Mouse (Mus musculus) induced T-regulatory cell, adult 2 months (primary cell): Measurements from ENCODE around the gene Mettl9.

Source experiments
- DNase-seq: peaks from one replicate; pipeline ENCODE4 v3.0.0-alpha.2; 2012; ENCODE audit warnings: low read depth

The Mettl9 gene

GRCm38 (mm10) chr7:121044251-121044650 is 10.0 kb downstream of the Mettl9 start:
- no peak for DNase-seq

DNA sequence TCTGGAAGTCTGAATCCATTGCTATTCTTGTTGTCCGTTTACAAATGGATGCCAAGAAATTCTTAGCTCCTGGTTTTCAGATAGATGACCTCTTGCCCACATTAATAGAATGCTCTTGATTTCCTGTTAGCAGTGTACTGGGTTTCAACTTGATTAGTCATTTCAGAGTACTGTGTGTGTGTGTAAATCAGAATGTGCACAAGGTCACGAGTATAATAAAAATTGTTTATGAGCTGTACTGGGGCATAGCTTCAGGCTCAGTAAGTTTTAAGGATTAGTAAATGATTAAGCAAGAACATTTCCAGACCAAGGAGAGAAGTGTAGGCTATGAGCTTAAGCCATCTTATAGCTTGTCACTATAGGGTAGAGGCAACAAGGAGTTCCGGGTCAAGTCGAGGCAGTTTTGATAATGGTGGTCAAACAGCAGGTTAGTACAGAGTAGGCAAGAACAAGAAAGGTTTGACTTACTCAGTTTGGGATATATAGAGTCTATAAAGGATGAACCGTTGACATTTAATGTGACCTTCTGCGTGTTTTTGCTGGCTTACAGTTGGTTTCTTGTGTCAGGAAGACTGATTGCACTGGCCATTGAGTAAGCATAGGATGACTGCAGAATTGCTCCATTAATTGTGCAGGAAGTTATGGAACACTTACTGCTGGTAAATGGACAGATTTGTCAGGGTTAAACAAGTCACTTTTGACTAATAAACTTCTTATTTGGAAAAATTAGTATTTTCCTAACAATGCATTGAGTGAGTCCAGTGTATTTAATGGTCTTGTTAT is 11.6 kb downstream of the Mettl9 start:
- no peak for DNase-seq

DNA sequence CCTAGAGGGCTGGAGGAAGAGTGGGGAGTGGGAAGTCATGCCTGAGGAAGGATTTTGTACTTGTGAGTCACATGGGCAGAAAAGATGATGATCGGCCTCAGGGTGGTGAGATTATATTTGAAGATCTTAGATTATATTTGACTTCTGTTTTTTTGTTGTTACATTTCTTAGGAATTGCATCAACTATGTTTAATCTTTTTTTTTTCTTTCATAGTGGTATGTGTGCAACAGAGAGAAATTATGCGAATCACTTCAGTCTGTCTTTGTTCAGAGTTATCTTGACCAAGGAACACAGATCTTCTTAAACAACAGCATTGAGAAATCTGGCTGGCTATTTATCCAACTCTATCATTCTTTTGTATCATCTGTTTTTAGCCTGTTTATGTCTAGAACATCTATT is 13.4 kb downstream of the Mettl9 start:
- no peak for DNase-seq

DNA sequence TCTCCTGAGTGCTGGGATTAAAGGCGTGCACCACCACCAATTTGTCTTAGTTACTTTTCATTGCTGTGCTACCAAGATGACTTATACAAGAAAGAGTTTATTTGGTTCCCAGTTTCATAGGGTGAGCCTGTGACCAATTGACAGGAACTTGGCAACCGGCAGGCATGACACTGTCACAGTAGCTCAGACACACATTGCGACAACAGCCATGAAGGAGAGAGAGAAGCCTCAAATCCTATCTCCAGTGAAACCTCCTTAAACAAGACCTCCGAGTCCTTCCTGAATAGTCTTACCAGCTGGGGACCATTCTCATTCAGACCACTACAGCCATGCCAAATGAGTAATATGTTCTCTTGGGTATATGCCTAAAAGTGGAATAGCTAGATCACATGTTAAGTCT is 18.8 kb downstream of the Mettl9 start:
- no peak for DNase-seq

- peak; percentile 21 for DNase-seq
Measured at GRCm38 (mm10) chr7:121059477-121060218, 25.4 kb downstream of the Mettl9 start.

GRCm38 (mm10) chr7:121064309-121064708 is 30.1 kb downstream of the Mettl9 start:
- peak; percentile 55 for DNase-seq

- no peak for DNase-seq
Measured at GRCm38 (mm10) chr7:121071276-121071675, 37.0 kb downstream of the Mettl9 start.

DNA sequence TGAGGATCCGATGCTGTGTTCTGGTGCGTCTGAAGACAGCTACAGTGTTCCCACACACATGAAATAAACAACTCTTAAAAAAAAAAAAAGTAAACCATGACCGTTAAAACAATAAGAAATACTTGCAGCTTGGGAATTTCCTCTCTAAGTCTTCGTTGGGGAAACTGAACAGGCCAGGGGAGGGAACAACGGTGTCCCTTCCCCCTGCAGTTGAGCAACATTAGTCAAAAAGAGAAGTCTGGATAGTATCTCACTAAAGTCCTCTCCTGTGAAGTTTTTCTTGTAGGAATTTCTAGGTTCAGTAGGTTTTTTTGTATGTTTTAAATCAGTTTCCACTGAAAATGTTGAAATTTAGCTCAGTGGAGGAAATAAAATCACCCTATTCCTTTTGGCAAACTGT is 38.3 kb downstream of the Mettl9 start:
- no peak for DNase-seq

GRCm38 (mm10) chr7:121074281-121074680 is 40.0 kb downstream of the Mettl9 start, which contains the start of gene Igsf6:
TSS of gene Igsf6 (minus strand) at chr7:121074572.
- no peak for DNase-seq

DNA sequence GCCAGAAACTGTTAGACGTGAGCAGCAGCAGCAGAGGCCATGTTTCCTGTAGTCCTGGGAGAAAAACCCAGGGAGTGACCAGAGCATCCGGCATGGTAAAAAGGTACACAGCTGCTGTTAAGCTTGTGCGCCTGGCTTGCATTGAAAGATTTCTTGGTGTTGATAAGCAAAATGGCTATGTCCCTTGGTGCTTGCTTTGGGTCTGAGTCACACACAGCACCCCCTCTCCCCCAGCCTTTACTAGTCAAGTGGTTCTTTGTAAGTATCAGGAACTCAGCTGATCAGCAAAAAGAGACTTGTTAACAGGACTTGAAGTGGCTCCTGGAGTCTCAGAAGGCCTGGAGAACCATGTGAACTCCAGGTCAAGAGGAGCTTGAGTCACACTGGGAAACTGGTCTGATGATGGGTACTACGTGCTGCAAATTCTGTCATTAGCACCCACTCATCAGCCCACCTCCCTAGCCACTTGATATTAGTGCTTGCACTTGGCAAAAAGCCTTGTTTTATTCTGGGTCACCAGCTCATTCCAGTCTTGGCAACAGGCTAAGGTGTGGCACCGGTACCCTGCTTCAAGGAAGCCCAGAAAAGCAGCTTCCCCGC is 40.7 kb downstream of the Mettl9 start:
- no peak for DNase-seq

GRCm38 (mm10) chr7:121075416-121075815 is 41.2 kb downstream of the Mettl9 start:
- DNase-seq: no peak

- no peak for DNase-seq
Measured at GRCm38 (mm10) chr7:121077311-121077710, 43.1 kb downstream of the Mettl9 start.

DNA sequence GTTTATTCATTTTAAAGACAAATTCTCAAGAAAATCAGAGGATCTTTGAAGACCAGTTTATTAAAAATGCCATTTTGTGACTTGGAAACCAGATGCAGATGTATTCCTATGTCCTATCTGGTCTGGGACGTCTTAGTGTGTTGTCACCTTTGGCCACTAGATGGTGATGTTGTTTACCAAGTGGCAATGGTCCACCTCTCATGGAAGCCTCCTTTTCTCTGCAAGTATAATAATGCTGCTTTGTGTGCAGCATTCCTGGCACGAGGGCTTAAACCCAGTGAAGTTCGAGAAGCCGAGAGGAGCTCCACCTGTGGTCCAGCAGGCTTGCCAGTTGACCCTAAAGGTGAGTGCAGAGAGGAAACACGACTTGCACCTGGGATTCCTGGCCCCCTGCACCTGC is 43.6 kb downstream of the Mettl9 start:
- DNase-seq: peak; percentile 55

GRCm38 (mm10) chr7:121081350-121081749 is 47.1 kb downstream of the Mettl9 start, which contains the start of gene Otoa:
TSS of gene Otoa (plus strand) at chr7:121081650.
- no peak for DNase-seq

DNA sequence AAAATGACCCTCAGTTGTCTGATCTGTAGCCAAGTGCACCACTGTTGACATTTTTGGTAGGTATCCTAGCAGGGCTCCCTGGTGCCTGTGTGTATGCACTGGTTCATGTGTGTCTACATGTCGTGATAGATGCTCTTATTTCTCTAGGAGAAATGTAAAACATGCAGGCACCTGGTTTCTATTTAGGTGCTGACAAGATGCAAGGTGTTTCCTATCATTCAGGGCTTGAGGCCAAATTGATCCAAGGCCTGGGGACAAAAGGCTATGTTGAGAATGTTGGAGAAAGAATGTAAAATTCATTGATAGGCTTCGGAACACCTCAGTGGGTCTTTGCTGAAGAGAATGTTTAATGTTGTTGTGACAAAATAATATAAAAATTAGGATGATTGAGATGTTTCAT is 47.6 kb downstream of the Mettl9 start:
- DNase-seq: no peak

DNA sequence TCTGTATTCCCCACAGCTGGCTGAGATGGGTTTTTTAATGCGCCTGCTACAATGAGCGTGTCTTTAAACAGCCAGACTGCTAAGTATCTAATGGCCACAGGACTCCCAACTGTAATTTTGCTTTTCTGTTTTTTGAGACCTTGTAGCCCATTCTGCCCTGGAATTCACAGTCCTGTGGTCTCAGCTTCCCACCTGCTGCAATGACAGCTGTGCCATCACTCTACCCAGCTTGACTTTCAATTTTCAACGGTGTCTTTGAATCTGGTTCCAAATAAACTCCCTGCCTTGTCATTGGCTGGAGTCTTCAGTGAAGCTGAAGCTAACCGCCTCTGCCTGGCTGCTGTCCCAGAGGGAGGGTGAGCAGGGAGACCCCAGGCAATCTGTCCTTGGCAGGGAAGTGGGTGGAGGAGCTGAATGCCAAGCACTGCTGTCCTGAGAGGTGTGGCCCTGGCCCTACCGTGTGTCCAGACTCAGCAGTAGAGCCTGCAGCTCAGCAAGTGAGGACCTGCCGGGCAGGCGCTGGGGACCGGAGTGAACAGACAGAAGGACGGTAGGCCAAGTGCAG is 48.8 kb downstream of the Mettl9 start:
- no peak for DNase-seq

DNA sequence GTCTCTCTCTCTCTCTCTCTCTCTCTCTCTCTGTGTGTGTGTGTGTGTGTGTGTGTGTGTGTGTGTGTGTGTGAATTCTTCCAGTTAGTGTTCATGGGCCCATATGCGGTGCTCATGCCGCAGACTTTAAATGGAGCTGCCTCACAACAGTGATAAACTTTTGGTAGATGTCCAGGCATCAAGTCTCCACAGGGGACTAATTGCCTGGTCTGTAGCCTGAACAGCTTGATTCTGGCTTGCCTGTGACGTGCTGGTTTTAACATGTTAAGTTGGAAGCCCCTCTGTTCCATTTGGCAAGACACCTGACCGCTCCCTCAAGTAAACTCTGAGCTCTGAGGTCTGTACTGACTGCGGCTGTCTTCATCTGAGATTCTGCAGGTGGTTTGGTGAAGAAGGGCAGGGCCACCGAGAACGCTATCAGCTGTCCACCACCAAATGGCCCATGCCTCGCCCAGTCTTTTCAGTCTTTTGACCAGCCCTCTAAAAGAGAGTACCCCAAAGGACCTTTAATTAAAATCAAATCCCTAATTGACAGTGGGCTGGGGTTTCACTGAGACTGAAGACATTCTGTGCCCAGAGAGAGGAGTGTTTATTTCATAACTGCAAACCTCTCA is 50.7 kb downstream of the Mettl9 start:
- no peak for DNase-seq

DNA sequence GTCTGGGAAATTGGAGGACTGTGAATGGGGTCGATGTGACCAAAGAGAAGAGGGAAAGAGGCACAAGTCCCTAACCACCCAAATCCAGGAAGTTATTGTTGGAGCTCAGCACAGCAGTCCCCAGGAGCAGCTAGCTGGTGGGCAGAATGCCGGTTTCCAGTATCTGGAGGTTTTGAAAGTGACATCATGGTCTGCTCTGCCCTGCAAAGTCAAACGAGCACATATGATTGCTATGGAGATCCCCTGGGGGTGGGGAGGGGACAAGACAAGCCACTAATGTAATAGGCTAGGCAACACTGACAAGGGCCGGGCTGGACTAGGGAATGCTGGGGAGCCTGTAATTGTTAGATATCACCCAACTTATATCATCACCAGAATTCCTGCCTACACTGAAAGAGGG is 51.3 kb downstream of the Mettl9 start:
- no peak for DNase-seq

GRCm38 (mm10) chr7:121088745-121089144 is 54.5 kb downstream of the Mettl9 start:
- peak; percentile 23 for DNase-seq

- no peak for DNase-seq
Measured at GRCm38 (mm10) chr7:121090748-121091147, 56.5 kb downstream of the Mettl9 start.

GRCm38 (mm10) chr7:121093026-121093425 is 58.8 kb downstream of the Mettl9 start:
- DNase-seq: no peak
